Comparison of ENCODE assay signal across 8 mouse cellular contexts in the genomic region with DNA sequence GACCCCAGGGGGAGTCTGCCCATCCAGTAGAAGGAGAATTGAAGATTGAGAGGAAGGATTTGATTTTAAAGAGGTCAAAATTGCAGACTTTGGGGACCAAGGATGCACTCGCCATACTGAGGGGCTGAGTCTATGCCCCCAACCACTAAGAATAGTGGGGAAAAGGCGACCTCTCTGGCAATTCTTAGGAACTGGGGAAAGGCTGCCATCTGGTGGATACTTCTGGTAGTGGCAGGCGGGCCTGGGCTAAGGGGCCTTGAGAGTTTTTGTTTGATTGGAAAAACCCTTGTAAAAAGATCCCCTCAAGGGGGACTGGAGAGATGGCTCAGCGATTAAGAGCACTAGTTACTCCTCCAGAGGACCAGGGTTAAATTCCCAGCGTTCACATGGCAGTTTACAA. TPM values are rescaled to one million over a fixed set of nuclear protein-coding genes. Genes with fewer than 3 reads are reported as not detected.
DNase-seq lines count a peak whose midpoint lies in the region; ATAC-seq and TF ChIP-seq lines count a peak whose summit lies in the region.

No protein-coding gene starts in this region.

- ATAC-seq in liver, embryonic 14.5 days (ENCODE audit: insufficient read depth), result no peak
- no peak for ATAC-seq in neural tube, embryonic 12.5 days (ENCODE audit: low FRiP score, low read depth)

- peak; percentile 28 to 68 for DNase-seq in urinary bladder, adult 18-20 months (ENCODE audit: low spot score in 2 of 2)
- no peak for DNase-seq in urinary bladder, postnatal 10 days (ENCODE audit: low spot score)
- DNase-seq in cerebellum, postnatal 4 days (ENCODE audit: low spot score in 2 of 2), result peak; percentile 68 to 87
- DNase-seq in gastrocnemius, postnatal 4 days (ENCODE audit: low spot score in 2 of 2), result peak; percentile 54 to 67
- peak; percentile 75 for DNase-seq in kidney, adult 18-20 months
- no peak for DNase-seq in liver, embryonic 14.5 days (ENCODE audit: low read depth in 3 of 3, low spot score in 3 of 3)
- DNase-seq in thymus, postnatal 10 days (ENCODE audit: low spot score in 2 of 2), result peak; percentile 45 to 76

- peaks cover 62% of the 10 kb centered on the region for H3K27me3 ChIP-seq in liver, embryonic 14.5 days (ENCODE audit: control insufficient read depth, insufficient read depth, low read length)
- peaks cover 97% of the 10 kb centered on the region for H3K27me3 ChIP-seq in neural tube, embryonic 12.5 days (replicated peaks)

- no peaks in the 10 kb centered on the region for H3K36me3 ChIP-seq in liver, embryonic 14.5 days (replicated peaks; ENCODE audit: control insufficient read depth, insufficient read depth, low read depth)
- H3K36me3 ChIP-seq in neural tube, embryonic 12.5 days, result no peaks in the 10 kb centered on the region

- TF ChIP-seq EP300 in liver, embryonic 14.5 days (IDR thresholded peaks at IDR 0.05; ENCODE audit: low read depth), result no peak

- under 1% methylated on average over 5 of the region's 5 CpGs for WGBS in liver, embryonic 14.5 days (ENCODE audit: insufficient replicate concordance)
- 2% methylated on average over 5 of the region's 5 CpGs for WGBS in neural tube, embryonic 12.5 days

- no peak overlapping the region; the same call in 1 of the 2 replicates for H3K4me2 ChIP-seq in liver, embryonic 14.5 days (ENCODE audit: low read depth)
- H3K4me2 ChIP-seq in neural tube, embryonic 12.5 days (replicated peaks), result peak overlapping the region; percentile 51

- TF ChIP-seq CTCF in liver, embryonic 14.5 days (IDR thresholded peaks at IDR 0.05; ENCODE audit: low read depth), result peak; percentile 92

- H3K4me3 ChIP-seq in liver, embryonic 14.5 days (ENCODE audit: insufficient read depth in 1 of 2, low read depth in 2 of 2, low read length in 2 of 2), result no peak overlapping the region
- H3K4me3 ChIP-seq in neural tube, embryonic 12.5 days, result no peak overlapping the region

- H3K4me1 ChIP-seq in liver, embryonic 14.5 days (replicated peaks; ENCODE audit: control insufficient read depth in 2 of 2, insufficient read depth in 2 of 2, low read length in 1 of 2), result peaks cover 4 to 6% of the 10 kb centered on the region in 2 experiments
- peaks cover 28% of the 10 kb centered on the region for H3K4me1 ChIP-seq in neural tube, embryonic 12.5 days

- H3K9me3 ChIP-seq in liver, embryonic 14.5 days (ENCODE audit: control insufficient read depth, low read length), result no peaks in the 10 kb centered on the region
- H3K9me3 ChIP-seq in neural tube, embryonic 12.5 days, result no peaks in the 10 kb centered on the region

- no peak overlapping the region for H3K9ac ChIP-seq in liver, embryonic 14.5 days (replicated peaks)
- H3K9ac ChIP-seq in neural tube, embryonic 12.5 days, result no peak overlapping the region

- H3K27ac ChIP-seq in liver, embryonic 14.5 days, result no peak overlapping the region
- H3K27ac ChIP-seq in neural tube, embryonic 12.5 days, result no peak overlapping the region

RNA-seq across cellular contexts. Expression of a gene that starts 6.2 kb away (rescaled TPM):
- total RNA-seq in gastrocnemius, postnatal 4 days (2021), result 1 to 10 TPM; 8.0 to 8.9 TPM
- 0.15 and 0.22 TPM in 2 replicates for polyA plus RNA-seq in liver, embryonic 14.5 days (2012; rRNA removed)
- 0.13 and 0.29 TPM in 2 replicates for polyA plus RNA-seq in liver, embryonic 14.5 days (2014; fragmentation: Nextera tagmentation; extraction: Ambion mirVana)
- 0.46 and 0.57 TPM in 2 replicates for polyA plus RNA-seq in neural tube, embryonic 12.5 days (2016; fragmentation: Nextera tagmentation; extraction: Ambion mirVana)

RNA-seq across cellular contexts. Expression of a gene that starts 34.0 kb away (rescaled TPM):
- 10 to 100 TPM; 24.1 to 25.2 TPM for total RNA-seq in gastrocnemius, postnatal 4 days (2021)
- 2.4 TPM in 2 replicates for polyA plus RNA-seq in liver, embryonic 14.5 days (2012; rRNA removed)
- polyA plus RNA-seq in liver, embryonic 14.5 days (2014; fragmentation: Nextera tagmentation; extraction: Ambion mirVana), result 1.8 and 2.5 TPM in 2 replicates
- polyA plus RNA-seq in neural tube, embryonic 12.5 days (2016; fragmentation: Nextera tagmentation; extraction: Ambion mirVana), result 38.3 and 41.2 TPM in 2 replicates

RNA-seq across cellular contexts. Expression of a gene that starts 35.8 kb away (rescaled TPM):
- total RNA-seq in gastrocnemius, postnatal 4 days (2021), result 1 to 10 TPM; 1.2 to 2.0 TPM
- 0.02 and 0.03 TPM in 2 replicates for polyA plus RNA-seq in liver, embryonic 14.5 days (2012; rRNA removed)
- not detected in 2 replicates for polyA plus RNA-seq in liver, embryonic 14.5 days (2014; fragmentation: Nextera tagmentation; extraction: Ambion mirVana)
- polyA plus RNA-seq in neural tube, embryonic 12.5 days (2016; fragmentation: Nextera tagmentation; extraction: Ambion mirVana), result 0.63 and 0.72 TPM in 2 replicates

Comparison
In these comparisons a context has a peak if more than half of its experiments do, and no peak if none do; other contexts are left out.
1. DNase-seq: peak in urinary bladder, adult 18-20 months (2 of 2), cerebellum, postnatal 4 days (2 of 2), gastrocnemius, postnatal 4 days (2 of 2), kidney, adult 18-20 months (single experiment) and thymus, postnatal 10 days (2 of 2); none in urinary bladder, postnatal 10 days (single experiment) and liver, embryonic 14.5 days (0 of 3).
2. RNA of a gene that starts 34.0 kb away (polyA plus RNA-seq): 38.3 to 41.2 TPM in neural tube, embryonic 12.5 days; 1.8 to 2.5 TPM in liver, embryonic 14.5 days; every median in the first group is over 10 times any median in the second.